Mouse (Mus musculus) subcutaneous adipose tissue, adult 2 months (tissue): ENCODE results near the gene Dld. TPM values are rescaled to one million over a fixed set of nuclear protein-coding genes. Genes with fewer than 3 reads are reported as not detected.

Source experiments
- polyA plus RNA-seq: library from polyadenylated mRNA; depleted of rRNA; stranded (reverse); fragments of >200 nt; gene quantifications from 2 replicates; pipeline ENCODE4 v1.2.3, GENCODE M21; 2012; ENCODE audit warnings: low replicate concordance; rRNA removed

Gene Dld
- 38.4 and 49.5 TPM in 2 replicates for polyA plus RNA-seq

GRCm38 (mm10) chr12:31350944-31351928, at the start of gene Dld:
Gene Dld, minus strand, starts transcription at chr12:31351453.

GRCm38 (mm10) chr12:31390571-31390970, 39.3 kb upstream of the Dld start, which contains the start of gene Slc26a3:
Gene Slc26a3, plus strand, starts transcription at chr12:31390871.

Other genes starting within 250 kb of the Dld start
- not detected in 2 replicates for gene Gm6993, start 110.7 kb downstream of the Dld start, polyA plus RNA-seq
- 65.8 and 105 TPM in 2 replicates for gene Lamb1, start 86.2 kb downstream of the Dld start, polyA plus RNA-seq
- 0.13 TPM in 1 of 2 replicates, not detected in the other for gene Slc26a3, start 39.4 kb upstream of the Dld start, polyA plus RNA-seq
- 4.3 and 6.4 TPM in 2 replicates for gene Cbll1, start 148.2 kb upstream of the Dld start, polyA plus RNA-seq
- gene Slc26a4, start 208.5 kb upstream of the Dld start, polyA plus RNA-seq, result 0.13 TPM in 1 of 2 replicates, not detected in the other